Mouse (Mus musculus) urinary bladder, adult 2 months (tissue): ENCODE measurements around the gene Ncam1. TPM values are rescaled to one million over a fixed set of nuclear protein-coding genes. Genes with fewer than 3 reads are reported as not detected.

ENCODE experiments used
- DNase-seq: peaks from one replicate; pipeline ENCODE4 v3.0.0; 2022; ENCODE audit warnings: low spot score
- polyA plus RNA-seq: library from polyadenylated mRNA; depleted of rRNA; stranded (reverse); fragments of >200 nt; gene quantifications from 2 replicates; pipeline ENCODE4 v1.2.3, GENCODE M21; 2012; rRNA removed

Ncam1 gene
- polyA plus RNA-seq, result 11.0 and 24.1 TPM in 2 replicates

DNA sequence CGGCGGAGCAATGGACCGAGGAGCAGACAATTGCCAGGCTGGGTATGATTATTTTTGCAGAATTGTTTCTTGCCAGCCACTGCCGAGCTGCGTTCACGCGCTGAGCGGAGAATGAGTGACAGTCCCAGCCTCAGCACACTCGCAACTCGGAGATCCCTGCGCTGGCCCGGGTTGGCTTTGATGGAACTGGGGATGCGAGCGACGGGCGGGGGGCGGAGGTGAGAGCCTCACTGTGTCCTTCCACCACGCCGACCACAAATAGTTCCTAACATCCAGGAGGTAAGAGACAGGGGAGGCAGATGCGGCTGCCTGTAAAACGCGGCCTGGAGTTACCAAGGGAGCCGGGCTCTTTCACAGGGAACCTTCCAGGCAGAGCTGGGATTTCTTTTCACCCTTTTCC lies at the start of gene Ncam1:
Ncam1 (minus strand) TSS at position 120 of the 400 bp plus-strand sequence.
- peak; percentile 31 for DNase-seq

DNA sequence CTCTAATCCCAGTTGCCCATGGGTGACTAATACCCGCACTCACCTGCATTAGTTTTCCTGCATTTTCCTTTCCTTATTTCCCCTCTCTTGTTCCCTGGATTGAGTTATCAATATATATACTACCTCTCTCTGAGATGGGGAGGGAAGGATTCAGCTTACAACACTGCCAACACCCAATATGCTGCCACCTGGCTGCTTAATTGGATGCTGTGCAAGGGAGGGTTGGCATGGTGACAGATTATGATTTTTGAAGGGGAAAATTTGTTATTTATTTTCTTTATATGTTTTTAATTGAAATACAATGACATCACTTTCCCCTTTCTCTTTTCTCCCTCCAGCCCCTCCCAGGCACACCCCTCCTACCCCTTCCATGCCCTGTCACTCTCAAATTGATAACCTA lies 35.3 kb upstream of the Ncam1 start:
- no peak for DNase-seq

DNA sequence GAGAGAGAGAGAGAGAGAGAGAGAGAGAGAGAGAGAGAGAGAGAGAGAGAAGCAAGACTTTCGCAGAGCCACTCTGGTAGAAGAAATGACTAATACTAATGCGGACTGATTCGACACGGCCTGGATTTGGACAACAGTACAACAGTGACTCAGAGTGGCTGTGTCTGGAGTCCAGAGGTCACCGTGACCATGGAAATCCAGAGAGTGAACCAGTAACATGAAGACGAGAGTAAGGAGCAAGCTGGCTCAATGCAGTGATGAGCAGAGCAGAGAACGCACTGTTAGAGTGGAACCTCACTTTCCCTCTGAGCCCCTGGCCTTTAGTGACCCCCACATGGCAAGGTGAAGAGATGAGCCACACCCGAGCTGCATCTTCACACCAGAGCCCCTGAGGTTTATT lies 28.9 kb upstream of the Ncam1 start:
- no peak for DNase-seq

DNA sequence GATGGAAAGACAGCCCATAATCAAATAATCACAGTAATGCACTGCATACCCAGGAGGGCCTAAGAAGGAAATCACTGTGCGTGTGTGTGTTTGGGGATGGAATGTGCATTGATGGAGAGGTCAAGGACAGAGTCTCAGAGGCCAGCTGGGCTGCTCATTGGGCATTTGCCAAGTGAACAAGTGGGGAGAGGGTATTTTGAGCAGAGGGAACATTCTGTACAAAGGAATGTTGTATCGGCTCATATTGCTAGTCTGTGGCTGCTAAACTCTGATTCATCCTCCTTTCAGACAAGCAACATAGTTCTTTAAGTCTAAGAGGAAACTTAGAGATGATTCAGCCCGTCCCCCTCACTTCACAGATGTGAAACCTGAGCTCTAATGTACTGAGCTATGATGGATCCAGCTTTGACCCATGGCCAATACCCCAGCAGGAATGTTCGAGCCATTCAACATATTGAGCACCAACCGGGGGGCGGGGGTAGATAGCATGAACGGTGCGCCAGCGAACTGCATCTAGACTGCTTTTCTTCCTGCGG lies 17.5 kb upstream of the Ncam1 start:
- DNase-seq, result no peak

DNA sequence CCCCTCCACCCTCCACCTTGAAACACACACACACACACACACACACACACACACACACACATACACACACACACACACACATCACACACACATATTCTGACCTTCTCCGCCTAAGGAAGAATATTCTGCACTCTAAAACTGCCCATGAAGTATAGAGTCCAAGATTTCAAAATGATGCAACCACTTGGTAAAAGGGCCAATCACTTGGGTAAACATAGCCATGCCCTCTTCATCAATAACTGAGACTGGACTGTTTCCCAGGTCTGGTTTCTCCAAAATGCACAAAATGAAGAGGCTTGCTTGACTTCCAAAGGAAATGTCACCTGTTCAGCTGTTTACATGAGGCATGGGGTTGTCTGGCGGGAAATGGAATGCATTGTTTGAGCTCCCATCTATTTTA lies 15.7 kb upstream of the Ncam1 start:
- no peak for DNase-seq

DNA sequence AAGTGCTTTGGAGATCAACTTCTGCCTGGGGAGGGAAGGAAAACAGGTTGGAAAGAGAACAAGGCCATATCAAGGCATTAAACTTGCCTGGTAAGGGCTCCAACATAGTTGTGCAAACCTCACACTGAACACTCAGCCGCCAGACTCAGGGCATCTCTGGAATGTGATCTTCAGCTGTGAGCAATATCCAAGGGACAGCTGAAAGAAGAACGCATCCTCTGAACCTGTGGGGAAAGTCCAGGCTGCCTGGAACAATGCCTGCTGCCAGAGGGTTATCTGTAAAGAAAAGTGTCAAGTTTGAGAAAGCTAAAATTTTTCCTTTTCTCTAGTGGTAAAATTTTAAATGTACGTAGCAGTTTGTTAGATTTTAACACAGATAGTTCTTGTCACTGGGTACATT lies 4.5 kb upstream of the Ncam1 start:
- DNase-seq, result no peak

DNA sequence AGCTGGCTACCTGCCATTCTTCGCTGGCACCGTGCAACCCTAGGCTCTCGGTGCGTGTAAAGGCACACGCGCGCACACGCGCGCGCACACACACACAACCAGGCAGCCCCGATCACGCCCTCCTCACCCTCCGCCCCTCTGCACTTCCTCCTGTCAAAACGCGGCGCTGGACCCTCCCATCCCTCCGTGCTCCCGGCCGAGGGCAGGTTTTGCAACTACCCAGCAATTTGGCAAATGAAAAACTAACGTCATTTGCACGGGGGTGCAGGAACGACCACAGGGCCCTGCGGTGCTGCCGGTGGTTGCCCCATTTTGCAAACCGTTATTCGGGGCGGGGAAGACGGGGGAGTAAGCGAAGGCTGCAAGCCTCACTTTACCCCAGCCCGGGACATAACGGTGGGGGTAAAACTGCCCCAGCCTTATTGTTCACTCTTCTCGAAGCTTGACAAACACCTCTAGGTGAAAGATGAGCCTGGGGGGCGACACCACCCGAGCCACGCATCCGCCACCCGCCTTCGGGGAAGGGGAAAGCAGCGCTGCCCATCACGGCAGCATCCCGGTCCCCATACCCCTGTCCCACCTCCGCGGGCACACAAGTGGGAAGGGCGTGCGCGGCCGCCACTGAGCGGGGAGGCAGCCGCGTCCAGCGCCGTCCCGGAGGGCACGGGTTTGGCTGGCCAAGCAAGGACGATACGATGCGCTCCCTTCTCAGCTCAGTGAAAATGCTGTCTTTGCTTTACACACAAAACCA lies 729 bp downstream of the Ncam1 start:
- DNase-seq, result peak; percentile 29

DNA sequence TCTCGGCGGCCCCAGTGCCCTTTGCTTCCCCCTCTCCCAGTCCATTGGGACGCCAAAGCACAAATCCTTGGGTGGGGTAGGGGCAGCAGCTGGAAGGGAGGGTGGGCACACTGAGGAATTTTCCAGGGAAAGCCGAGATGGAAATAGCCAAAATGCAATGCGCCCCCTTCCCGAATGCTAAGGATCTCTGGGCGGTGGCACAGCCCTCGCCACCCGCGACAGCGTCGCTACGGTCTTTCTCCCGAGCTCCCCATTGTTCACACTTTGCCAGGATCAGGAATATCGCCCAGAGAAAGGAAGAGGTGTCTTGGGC lies 1.3 kb downstream of the Ncam1 start:
- no peak for DNase-seq

DNA sequence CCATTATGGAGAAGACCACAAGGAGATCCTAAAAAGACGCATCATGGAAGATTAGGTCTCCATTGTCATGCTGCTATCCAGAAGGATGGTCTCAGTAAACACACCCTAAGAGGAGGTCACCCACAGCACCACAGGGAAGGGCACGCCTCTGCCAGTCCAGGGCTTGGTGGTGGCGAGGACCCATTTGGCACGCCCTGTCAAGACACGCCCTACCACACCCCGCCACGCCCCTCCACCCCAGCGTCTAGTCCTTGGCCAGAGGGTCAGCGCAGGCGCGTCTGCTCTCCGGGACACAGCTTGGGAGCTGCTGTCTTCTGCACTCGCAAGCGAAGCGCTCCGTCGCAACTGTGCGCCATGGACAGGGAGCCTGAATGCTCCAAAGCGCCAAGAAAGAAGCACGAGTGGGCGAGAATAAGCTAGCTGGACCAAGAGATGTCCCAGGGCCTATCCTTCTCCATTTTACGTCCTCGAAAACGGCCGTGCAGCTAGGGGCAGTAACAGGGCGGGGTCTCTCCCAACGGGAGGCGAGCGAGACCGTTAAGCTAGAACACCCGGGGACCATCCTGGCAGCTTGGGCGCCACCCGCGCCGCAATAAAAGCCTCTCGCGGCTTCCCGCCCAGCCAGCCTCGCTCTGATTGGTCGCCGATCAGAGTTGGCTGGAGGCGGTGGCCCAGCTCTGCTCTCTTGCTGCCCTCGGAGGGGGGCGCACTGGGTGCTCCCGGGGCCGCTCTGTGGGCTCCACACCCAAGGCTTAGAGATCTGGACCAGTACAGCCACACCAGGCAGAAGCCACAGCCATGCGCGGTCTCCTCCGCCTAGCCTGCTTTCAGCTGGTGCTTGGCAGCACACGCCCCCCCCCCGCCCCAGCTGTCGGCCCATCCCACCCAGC lies 1.9 kb downstream of the Ncam1 start:
- DNase-seq, result peak; percentile 35

DNA sequence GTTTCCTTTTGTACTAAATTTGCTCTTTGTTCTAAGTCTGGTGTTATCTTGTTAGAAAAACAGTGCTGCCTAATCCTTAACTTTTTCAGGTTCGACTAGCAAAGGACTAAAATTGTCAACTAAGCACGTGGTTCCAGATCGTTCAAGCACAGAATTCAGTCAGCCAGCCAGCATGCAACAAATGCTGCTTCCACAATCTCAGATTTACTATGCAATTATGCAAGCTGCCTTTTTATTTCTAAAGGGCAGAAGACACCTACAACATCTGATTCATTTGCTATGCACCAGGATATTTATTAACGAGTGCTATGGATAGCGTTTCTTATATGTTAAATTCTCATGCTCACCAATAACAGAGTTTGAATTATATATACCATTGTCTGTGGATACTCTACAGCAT lies 2.8 kb downstream of the Ncam1 start:
- DNase-seq, result no peak

DNA sequence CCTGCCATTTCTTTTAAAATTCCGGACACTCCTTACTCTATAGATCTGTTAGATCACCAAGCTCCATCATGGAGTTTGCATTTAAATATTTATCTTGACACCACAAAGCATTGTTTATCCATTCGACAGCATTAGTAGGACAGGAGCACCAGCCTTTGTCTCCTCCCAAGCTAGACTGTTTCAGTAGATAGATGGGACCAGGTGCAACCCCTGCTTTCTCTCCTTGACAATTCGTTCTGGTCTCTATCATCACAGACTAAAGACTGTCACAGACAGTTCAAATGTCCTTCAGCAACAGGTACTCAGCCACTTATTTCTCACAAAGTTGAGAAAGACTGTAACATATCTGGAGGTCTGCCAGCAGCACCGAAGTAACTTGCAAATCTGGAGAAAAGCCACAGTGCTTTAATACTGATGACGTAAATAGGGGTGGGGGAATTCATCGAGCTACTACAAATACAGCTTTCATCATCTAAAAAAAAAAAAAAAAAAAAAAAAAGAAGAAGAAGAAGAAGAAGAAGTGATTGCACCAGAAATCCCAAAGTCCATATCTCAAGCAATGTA lies 4.7 kb downstream of the Ncam1 start:
- DNase-seq, result no peak

DNA sequence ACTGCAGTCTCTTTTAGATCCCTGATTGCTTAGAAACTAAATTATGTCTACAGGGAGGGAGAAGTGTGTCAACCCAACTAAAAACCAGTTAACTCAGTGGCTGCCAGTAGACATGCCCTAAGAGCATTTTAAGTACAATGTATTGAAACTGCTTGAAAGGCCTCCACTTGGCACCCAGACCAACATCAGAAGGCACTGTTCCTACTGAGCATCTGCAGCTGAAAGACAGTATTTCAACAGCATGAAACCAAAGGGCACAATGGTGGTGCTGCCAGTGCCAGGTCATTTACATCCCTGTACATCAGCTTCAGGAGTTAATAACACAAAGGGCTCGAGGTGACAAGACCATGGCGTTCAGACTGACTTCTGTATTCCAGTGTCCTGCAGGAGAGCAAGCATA lies 5.5 kb downstream of the Ncam1 start:
- DNase-seq, result no peak

DNA sequence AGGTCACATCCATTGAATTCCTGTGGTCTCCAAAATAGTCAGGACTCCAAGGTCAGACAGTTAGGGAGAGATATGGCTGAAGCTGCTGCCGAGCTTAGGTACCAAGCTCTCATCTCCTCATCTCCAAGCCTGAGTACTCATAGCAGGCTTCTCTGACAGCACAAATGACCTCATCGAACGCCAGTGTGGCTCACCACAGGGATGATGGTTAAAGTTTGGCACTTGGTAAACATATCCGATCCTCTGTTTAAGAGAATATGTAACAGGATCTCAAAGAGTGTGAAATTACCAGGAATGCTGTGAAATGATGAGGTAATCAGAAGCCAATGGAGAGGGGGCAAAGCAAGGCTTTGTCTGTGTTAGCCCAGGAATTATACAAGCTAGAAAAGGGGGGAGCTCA lies 6.1 kb downstream of the Ncam1 start:
- DNase-seq, result no peak

DNA sequence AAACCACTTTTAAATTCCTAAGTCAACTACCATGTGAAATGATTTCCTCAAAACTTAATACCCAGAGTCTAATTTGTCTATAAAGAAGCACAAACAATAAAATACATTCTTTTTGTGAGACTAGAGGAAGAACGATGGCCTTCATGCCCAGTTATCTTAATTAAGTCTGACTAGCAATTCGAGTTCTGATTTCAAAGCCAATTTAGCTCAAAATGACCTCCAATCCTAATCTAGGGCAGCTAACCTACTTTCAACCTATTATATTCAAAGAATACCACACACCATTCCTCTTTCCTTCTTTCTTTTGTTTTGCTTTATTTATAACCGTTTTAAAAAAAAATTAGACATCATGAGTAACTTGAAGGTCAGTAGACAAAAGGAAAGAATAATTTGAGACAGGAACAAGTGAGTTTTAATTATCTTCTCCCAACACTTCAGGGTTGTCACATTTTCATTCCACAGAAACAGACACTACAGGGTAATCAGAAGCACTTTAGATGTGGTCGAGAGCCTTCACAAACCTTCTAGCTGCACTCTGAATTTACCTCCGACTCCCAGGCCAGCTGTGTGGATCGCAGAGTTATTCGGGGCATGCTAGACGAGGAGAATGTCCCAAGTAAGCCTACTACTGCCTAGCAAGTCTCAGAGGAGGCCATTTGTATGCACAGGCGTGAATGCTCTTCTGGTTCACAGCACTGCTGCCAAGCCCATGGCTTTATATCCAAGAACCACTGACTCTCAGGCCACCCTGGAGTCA lies 17.5 kb downstream of the Ncam1 start:
- DNase-seq, result no peak

DNA sequence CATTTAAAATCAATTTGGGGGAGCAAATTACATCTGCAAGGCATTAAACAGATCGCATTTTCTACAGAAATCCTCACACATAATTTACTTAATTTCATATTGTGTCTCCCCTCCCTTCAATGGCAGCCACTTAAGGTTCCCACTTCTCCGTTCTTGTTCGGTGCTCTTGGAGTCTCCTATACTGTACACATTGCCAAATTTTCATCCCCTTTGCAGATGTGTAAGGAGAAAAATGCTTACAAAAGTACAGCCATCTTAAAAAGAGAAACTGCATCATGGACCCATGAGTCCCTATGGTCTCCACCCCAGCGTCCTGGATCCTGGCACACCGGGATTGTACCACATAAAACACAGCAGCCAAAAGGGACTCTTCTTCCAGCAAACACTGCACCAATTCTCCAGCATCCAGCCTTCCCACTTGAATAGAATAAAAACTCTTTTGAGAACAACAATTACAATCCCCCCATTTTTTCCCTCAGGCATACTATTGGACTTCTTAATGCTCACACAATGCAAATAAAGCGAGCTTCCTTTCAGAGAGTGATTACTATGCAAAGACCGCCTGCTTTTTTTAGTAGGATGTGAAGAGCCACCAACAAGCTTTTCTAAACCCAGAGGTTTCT lies 21.6 kb downstream of the Ncam1 start:
- no peak for DNase-seq

DNA sequence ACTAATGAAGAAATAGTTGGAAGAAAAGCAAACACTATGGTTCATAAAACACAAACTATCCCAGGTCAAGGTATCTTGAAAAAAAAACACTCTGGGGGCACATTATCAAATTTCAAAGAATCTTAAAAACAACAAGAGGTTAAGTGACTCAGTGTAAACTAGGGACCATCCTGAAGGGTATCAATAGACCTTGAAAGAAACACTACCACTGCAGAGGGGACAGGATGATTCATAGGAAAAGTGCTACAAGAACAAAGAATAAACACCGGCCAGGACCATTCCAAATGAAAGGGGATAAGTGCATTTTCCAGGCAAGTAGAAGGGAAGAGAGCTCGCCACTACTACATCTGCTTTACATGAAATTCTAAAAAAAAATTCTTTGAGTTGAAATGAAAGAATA lies 32.1 kb downstream of the Ncam1 start:
- DNase-seq, result no peak

DNA sequence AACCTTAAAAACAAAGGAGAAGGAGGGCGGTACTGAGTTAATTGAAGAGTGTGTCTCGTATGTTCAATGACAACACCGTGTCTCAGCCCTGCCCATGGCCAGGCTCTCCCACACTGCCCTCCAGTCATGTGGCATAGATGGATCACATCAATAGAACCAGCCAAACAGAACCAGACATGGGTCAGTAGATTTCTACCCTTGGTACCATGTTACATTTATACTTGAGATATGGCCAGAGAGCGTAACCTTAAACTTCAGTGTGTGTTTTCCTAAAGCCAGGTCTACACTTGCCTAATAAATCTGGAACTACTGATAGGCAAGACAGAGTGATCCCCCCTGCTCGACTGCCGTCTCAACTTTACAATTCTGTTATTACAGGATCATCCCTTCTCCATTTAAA lies 38.2 kb downstream of the Ncam1 start:
- DNase-seq, result no peak

DNA sequence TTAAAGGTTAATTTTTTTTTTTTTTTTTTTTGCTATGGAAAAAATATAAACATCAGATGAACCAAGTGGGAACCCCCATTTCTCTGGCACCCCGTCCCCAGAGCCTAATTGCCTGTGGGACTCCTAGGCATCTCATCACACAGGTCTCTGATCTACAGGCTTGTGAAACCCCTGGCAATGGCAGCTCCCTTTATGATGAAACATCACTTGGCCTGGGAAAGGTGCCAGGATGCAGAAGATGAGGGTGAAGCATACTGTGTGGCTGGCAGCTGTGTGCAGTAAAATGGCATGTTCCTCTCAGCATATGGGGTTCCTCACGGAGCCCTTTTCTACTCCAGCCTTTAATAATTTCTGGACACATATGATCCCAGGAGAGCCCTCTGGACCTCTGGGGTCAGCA lies 40.3 kb downstream of the Ncam1 start:
- no peak for DNase-seq

DNA sequence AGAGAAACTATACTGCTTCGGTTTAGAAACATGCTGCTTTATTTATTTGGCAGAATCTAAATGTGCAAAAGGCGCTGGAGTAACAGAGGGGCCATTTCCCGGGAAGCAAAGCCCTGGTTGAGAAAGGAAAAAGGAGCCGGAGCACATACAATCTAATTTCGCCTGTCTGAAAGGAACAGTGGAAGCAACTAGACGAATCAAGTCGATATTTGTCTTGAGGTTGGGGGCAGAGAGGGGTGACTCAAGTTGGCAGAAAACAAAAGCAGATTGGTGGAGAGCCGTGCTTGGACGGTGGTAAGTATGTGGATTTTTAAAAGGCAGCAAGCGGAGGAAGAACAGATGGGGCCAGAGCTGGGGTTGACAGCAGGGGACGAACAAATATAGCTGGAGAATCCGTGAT lies 40.7 kb downstream of the Ncam1 start:
- DNase-seq, result no peak

DNA sequence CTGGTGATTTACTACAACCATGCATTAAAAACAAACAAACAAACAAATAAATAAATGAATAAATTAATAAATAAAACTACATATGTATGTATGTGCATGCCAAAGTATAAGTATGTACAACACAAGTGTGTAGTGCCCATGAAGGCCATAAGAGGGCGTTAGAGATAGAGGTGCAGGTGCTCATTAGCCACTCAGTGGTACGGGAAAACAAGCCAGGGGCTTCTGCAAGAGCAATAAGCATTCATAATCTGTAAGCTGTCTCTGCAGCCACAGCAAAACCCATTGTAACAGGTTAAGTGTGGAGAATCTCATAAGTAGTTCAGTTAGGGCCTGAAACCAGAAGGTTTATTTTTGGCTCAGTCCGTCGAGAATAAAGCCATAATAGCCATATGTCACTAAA lies 41.1 kb downstream of the Ncam1 start:
- DNase-seq, result no peak

DNA sequence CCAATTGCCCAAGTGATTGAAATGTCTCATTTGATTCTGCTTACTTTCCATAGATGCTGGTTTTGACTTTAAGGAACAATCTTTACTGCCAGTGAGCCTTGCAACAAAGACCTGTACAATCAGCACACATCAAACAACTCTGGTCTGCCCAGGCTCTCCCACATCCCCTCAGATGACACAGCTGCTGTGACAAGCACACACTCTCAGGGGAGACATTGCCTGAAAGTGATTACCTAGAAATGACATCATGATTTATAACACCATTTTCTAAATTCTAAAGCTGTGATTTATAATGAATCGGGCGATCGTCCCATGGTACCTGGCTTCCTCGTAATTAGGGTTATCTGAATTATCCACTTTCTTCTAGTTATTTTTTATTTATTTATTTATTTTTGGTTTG lies 42.0 kb downstream of the Ncam1 start:
- no peak for DNase-seq

DNA sequence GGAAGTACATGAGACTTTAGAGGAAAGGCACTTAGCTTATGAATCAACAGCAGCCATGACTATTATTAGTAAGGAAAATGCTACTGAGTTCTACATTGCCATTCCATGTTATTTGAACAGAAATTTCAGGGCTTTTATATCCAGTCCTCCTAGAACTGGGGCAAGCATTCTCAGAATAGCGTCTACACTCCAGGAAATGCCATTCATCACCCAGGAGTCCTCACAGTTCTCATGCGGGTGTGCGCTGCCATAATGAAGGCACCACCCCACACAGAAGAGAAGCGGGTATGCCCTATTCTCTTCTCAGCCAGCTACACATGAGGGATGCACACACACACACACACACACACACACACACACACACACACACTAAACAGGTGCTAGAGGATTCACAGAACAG lies 43.5 kb downstream of the Ncam1 start:
- DNase-seq, result no peak
